Mouse (Mus musculus): ENCODE measurements around the gene Slfn14.

DNA sequence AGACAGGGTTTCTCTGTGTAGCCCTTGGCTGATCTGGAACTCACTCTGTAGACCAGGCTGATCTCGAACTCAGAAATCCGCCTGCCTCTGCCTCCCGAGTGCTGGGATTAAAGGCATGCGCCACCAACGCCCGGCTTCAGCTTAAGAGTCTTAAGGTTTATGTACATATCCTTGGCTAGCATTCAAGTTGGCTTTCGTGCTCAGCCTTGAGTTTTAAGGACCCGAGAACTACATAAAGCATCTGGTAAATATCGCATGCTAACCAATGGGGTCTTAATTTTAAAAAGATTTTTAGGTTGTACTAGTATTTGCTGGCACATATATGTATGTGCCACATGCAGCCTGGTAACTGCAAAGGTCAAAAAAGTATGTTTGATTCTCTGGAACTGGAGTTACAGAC lies 13.2 kb upstream of the Slfn14 start:
- TF ChIP-seq CTCF (IDR thresholded peaks at IDR 0.05; ENCODE audit: low read depth, low read length) (no peak), POLR2A (IDR thresholded peaks at IDR 0.05; ENCODE audit: borderline replicate concordance, low read depth, low read length) (no peak)
